Mouse (Mus musculus) kidney, adult 2 months (tissue): ENCODE data around the gene Xylt1.

Experiments used
- CTCF ChIP-seq: fragments of 200-500 bp; conservative IDR thresholded peaks from 2 replicates; pipeline ENCODE4 v1.5.1; 2011; ENCODE audit warnings: low read depth, mild to moderate bottlenecking, control low read depth, low read length, moderate library complexity, mixed read lengths; ENCODE audit not compliant: insufficient read depth, insufficient read length
- POLR2A ChIP-seq: fragments of 200-500 bp; IDR thresholded peaks from one replicate; pipeline ENCODE4 v1.6.1; 2011; ENCODE audit warnings: low read depth, low read length, control low read depth

DNA sequence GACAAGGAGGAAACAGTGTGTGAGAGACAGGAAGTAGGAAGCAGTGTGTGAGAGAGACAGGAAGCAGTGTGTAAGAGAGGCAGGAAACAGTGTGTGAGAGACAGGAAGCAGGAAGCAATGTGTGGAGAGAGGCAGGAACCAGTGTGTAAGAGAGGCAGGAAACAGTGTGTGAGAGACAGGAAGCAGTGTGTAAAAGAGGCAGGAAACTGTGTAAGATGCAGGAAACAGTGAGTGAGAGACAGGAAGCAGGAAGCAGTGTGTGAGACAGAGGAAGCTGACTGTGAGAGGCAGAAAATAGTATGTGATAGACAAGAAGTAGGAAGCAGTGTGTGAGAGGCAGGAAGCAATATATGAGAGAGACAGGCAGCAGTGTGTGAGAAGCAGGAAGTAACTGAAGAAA is 140.6 kb downstream of the Xylt1 start:
- TF ChIP-seq POLR2A = no peak
- no peak for TF ChIP-seq CTCF
